Mouse (Mus musculus) liver (tissue): ENCODE results near the gene C1ra.
"Not testable (repeated sequence)": the region's sequence is repeated elsewhere in the genome, so short reads cannot be mapped to it uniquely, and the experiment has no call there.

Source experiments
- DNase-seq: peaks from one replicate; pipeline ENCODE4 v3.0.0-alpha.2; 2020; ENCODE audit warnings: mixed read lengths

The C1ra gene

DNA sequence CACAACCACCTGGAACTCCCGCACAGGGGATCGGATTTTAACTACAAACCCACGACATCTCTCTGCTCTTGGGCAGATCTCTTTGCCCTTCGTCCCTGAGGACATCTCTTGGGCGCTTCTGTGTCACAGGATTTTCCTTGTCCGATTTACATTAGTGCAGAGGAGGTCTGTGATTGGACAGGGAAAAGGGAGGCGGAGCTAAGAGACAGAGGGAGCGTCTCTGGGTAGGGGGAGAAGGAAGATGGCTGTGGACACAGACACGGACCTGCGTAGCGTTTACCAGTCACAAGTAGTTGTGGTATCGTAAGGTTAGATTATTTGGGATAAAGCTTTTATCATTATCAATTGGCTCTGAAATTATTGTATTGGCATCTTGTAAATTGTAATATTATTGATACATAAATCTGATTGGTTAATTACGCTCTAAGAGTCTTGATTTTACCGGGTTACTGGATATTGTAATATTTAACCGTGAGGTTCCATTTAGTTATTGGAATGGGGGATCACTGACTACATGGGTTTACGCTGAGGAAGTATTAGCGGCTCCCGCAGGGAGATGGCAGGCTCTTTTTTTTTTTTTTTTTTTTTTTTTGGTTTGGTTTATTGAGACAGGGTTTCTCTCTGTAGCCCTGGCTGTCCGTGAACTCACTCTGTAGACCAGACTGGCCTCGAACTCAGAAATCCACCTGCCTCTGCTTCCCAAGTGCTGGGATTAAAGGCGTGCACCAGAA, 26.6 kb upstream of the C1ra start:
- DNase-seq: no peak

DNA sequence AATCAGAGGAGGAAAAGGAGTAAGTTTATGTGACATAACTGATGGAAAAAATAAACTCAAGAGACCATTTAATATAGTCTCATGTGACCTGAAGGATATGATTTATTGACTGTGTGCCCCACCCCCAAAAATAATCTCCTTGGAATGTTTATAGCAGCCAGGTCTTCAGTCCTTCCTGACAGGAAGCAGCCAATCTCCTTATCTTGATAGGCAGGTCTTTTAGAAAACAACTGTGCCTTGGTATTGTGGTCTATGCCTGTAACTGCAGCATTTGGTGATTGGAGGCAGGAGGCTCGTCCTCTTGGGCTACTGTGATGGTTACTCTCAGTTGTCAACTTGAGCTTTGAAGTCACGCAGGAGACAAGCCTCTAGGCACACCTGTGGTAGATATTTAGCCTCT, 24.7 kb upstream of the C1ra start:
- DNase-seq: no peak

DNA sequence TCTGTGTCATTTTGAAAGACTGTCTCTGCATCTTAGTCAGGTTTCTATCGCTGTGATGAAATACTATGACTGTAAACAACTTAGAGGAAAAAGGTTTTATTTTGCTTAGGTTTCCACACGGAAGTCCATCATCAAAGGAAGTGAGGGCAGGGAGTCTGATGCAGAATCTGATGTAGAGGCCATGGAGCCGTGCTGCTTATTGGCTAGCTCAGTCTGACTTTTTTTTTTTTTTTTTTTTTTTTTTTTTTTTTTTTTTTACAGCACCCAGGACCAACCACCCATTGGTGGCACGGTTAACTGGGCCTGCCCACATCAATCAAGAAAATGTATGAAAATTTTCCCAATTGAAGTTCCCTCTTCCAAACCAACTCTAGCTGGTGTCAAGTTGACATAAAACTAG, 23.3 kb upstream of the C1ra start:
- no peak for DNase-seq

DNA sequence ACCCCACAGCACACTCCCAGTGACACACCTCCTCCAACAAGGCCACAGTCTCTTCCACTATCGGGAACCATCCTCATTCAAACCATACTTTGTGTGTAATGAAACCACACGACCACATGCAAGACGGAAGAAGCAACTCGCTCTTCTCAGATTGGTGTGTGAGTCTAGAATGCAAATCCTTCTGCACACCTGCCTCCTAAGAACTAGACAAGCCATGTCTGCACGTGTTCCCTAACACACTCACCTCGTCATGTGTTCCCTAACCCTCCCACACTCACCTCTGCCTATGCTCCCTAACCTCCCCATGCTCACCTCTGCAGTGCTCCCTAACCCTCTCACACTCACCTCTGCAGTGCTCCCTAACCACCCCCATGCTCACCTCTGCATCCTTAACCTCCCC, 20.8 kb upstream of the C1ra start:
- DNase-seq: no peak

DNA sequence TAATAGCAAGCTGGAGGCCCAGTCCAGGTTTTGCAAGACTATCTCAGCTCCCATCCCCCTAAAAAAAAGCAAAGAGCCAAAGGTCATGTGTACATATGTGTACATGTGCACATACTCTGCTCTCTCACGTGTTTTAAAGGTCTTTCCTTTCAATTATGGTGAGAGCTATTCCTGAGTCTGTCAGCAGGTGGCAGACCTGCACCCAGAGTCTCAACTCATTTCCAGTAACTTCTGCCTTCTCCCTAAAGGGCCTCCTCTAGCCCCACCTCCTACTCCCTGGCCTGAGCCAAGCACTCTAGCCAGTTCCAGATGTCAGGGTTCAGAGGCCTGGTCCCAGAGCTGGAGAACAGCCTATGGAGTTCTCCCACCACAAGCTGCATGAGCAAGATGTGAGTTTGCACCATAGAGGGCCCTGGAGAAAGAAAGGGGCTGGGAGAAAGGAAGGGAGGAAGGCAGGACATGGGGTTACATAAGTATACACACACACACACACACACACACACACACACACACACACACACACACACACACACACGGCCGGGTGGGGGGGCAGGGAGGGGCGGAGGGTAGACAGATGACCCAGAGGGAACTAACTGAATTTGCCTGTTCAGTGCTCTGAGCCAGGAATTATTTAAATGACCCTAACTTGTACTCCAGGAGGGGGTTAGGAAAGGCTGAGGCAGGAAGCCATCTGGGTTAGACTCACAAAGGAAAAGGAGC, 19.2 kb upstream of the C1ra start, which contains the start of gene C1rl:
Gene C1rl, plus strand, starts transcription at position 272 of the 720 bp plus-strand sequence.
- DNase-seq: peak; percentile 85

DNA sequence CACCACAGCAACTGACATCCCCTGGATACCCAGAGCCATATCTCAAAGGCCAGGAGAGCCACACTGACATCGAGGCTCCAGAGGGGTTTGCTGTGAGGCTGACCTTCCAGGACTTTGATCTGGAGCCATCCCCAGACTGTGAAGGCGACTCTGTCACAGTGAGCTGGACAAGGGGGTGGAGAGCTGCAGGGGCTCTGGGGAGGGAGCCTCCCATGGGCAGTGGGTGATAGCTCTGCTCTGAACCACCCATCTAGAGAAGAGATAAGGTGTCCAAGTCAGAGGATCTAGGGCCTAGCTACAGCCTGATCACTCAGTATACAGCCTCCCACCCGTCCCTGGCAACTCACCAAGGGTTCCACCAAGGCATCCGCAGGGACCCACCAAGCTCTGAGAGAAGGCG, 18.3 kb upstream of the C1ra start:
- DNase-seq: peak; percentile 36

DNA sequence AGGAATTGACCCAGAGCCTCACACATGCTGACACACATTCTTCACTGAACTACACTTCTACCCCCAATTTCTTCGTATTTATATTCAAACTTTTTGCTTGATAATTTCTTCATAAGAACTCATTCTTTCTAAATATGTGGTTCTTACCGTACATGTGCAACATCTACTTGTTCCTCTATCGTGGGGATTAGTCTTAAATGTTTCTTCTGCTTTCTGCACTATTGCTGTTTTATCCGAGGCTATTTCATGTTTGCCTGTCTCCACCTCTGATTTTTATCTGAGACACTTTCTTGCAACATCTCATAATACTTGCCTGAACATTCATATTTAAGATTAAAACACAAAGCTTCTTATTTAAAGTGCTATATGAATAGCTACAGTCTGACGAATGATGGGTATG, 16.2 kb upstream of the C1ra start:
- no peak for DNase-seq

DNA sequence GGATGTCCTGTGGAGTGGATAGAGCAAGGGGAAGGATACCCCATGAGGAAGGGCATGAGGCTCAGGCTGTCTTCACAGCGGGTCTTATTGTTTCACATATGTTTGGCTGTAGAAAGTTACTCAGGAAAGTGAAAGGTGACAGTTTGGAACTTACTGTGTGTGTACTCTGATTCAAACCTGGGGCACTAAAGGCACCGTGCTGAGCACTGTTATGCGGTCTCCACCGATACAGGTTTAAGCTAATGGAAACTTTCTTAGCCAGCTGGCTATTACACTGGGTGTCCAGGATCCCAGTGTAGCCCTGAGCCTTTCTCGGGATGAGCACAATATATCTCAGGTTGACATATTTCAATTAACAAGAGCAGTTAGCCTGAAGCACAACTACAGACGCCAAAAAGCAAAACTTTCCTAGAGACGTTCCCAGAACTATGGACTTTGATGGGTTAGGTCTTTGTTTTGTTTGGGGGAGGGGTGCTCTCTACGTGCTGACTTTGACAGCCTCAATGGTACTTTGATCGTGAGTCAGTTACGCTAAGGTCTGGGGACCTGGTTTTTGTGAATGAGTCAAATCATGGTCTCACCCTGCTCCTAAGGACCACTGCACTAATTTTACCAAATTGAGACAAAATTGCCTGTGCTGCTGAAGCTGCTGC, 12.2 kb upstream of the C1ra start:
- DNase-seq: no peak

DNA sequence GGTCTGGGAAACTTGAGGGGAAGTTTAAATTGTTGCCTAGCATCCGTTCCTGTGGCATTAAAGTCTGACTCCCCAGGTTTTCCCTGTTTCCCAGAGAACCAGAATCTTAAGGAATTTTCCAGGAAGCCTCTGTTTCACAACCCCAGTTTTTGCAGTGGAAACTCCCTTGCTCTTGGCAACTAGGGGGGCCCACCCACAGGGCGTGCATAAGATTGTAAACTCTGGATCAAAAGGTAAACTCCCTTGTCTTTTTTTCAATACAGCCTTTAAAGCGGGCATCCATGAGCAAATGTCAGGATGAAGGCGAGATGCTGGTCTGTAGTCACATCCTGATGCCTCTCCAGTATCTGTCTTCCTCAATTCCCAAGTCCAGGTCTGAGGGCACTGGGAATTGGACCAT, 10.7 kb upstream of the C1ra start:
- DNase-seq: no peak

DNA sequence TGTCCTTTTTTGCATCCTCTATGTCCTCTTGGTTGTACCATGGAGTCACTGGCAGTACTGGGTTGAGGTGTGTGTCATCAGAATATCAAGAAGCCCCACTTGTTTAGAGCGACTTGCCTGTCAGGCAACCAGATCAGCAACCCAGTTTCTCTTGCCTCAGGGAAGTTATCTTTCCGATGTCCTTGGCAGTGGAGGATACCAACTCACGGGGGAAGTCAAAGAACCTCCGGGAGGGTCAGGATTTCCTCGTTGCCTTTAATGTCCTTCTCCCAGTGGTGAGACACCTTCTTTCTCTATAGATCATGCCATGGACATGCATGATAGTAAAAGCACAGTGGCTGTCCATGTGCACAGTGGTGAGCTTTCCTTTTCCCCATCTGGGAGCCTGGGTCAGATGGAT, 10.2 kb upstream of the C1ra start:
- no peak for DNase-seq

DNA sequence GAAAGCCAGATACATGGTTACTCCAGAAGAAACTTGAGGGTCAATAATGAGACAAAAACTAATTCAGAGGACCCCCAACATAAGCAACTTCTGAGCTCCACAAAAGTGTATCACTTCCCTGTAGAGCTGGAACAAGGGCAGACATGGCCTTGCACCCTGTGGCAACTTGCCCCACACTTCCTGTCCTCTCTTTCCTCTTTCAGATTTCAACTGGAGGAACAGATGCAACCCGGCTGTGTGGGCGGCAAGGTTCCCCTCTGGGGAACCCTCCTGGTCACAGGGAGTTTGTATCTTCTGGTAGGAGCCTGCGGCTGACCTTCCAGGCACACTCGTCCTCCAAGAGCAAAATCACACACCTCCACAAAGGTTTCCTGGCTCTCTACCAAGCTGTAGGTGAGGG, 7.2 kb upstream of the C1ra start:
- peak; percentile 26 for DNase-seq

DNA sequence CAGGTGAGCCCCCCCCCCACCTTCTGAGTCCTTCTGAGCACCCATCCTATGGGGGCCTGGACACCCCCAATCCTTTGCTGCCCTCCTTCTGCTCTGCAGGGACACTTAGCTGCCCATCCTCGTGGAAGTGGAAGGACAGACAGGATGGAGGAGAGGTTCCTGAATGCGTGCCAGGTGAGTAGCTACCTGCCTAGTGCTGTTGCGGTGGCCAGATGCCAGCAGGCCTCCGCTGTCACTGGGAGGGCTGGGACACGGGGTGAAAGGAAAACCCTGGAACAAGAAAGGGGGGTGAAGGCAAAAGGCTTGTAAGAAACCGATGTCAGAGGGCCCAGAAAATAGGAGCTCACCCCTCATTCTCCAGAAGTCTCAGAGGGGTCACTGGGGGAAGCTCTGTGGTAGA, 5.2 kb upstream of the C1ra start:
- DNase-seq: no peak

DNA sequence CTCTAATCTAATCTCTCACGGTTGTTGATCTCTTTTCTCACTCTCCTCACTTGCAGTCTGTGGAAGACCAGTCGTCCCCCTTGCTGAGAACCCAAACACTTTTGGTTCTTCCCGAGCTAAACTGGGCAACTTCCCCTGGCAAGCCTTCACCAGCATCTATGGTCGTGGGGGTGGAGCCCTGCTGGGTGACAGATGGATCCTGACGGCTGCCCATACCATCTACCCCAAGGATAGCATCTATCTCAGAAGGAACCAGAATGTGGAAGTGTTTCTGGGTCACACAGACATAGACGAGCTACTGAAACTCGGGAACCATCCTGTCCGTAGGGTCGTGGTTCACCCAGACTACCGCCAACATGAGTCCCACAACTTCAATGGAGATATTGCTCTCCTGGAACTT, 3.9 kb upstream of the C1ra start:
- no peak for DNase-seq

DNA sequence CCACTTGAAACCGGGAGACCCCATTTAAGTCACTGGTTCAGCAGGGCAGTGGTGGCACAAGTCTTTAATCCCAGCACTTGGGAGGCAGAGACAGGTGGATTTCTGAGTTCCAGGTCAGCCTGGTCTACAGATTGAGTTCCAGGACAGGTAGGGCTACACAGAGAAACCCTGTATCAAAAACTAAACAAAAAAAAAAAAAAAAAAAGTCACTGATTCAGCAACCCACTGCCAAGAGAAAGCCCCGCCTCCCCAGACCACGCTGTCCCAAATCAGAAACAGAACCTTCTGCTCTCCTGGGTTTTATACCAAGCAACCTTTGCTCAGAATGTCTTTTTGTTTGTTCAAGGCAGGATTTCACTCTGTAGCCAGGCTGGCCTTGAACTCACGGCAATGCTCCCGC, 3.0 kb upstream of the C1ra start:
- DNase-seq: not testable (repeated sequence)

DNA sequence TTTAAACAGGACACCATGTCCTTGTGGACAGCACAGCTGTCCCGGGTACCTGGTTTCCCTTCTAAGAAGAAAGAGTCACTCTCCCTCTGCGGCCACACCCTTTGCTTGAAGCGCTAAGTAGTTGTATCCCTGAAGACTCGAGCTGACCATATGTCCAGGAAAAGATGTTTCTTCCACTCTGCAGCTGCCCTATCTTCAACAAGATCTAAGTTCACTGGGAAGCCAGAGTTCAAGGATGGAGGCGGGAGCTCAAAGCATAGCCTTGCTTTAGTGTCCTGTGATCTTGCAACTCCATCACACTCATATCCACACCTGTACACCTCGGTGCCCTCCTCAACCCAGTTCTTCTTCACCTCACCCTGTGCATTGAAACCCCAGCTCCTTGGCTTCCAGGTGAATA, 269 bp upstream of the C1ra start:
- no peak for DNase-seq

DNA sequence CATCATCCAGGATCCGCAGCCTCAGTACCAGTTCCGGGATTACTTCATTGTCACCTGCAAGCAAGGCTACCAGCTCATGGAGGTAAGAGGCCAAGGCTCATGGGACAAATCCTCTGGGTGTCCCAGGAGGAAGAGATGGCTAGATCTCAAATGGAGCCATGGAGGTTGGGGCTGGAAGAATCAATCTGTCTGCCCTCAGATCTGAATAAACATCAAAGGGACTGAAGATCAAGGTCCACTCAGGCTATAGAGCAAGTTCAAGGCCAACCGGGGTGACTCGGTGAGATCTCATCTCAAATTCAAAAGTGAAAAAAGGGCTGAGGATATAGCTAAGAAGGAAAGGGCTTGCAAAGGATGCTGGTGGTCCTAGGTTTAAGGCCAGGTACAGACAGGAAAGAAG, 5.5 kb downstream of the C1ra start:
- DNase-seq: not testable (repeated sequence)

DNA sequence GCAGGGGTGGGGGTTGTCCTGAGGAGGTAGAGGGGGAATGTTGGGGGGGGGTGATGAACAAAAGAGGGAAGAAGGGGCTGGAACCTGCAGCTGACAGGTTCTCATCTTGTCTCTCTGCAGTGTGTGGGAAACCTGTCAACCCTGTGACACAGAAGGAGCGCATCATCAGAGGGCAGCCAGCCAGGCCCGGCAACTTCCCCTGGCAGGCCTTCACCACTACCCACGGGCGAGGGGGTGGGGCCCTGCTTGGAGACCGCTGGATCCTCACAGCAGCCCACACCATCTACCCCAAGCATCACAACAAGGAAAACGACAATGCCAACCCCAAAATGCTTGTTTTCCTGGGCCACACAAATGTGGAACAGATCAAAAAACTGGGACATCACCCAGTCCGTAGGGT, 9.9 kb downstream of the C1ra start:
- not testable (repeated sequence) for DNase-seq

DNA sequence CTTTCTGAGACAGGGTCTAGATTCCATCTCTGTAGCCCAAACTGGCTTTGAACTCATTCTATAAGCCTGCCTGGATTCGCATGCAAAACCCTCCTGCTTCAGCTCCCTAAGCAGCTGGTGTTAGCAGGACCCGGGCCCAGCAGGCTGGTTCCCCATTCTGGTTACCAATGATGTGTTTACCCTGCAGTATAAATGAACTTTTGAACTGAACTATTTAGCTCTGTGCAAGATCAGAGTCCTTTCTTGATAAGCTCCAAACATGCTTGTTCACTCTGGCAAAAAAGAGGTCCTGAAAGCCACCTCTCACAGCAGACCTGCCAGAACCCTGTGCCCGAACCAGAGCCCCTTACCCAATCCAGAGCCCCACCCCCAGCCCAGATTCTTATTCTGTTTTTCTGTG, 15.7 kb downstream of the C1ra start:
- peak; percentile 9 for DNase-seq

DNA sequence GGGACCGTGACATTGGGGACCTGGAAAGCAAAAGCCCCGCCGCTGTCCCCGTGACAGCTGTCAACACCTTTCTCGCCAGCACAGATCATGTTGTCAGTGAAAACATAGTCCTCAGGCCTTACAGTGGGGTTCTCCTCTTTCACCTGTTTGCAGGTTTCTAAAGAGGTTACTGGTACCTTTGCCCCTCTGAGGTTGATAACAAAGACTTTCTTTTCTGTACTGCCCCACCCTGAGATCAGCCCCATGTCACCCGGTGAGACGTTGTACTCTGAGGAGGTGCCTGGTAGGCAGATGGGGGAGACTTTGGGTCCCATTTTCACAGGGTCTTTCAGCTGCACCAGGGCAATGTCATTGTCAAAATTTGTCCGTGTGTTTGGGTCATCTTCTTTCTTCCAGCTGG, 18.9 kb downstream of the C1ra start:
- no peak for DNase-seq

DNA sequence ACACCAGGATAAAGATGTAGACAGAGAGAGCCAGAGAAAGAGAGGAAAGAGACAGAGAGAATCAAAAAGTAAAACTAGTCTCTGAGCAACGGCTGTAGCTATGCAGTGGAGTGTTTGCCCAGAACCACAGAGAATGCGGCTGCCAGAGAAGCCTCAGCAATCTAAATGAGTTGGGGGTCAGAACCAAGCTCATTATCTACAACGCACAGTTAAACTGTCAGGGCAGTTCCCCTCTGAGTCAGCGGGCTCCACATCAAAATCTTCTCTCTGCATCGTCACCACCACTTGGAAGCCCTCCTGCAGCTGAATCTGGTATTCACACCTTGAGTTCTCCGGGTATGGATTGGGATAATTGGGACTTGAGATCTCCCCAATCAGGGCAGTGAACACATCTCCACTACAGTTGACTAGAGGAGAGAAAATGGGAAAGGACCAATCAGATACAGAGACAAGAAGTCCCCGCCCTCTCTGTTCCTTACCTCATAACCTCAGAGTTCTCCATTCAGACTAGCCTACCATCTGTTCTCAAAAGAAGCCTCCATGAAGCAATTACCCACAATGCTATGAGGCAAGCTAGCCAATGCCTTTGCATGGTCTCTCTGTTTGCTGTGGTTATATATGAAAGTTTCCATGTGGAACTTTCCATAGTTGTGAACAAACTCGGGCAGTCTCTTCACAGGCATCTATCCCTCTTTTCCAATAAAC, 24.1 kb downstream of the C1ra start:
- DNase-seq: not testable (repeated sequence)

DNA sequence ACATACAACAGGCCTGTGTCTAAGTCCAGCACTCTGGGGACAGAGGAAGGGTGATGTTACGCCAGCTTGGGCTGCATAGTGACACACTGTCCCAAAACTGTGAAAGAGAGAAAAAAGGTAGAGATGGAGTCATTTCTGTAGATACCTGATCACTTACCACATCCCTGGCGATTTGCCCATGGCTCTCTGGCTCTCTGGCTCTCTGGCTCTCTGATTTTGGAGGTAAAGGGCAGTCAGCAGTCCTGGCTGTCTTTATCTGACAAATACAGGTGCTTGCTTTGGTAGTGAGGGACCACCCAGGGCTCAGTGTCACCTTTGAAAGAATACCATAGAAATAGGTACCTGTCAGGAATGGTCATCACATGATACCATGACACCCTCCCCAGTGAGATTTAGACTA, 29.0 kb downstream of the C1ra start:
- not testable (repeated sequence) for DNase-seq

DNA sequence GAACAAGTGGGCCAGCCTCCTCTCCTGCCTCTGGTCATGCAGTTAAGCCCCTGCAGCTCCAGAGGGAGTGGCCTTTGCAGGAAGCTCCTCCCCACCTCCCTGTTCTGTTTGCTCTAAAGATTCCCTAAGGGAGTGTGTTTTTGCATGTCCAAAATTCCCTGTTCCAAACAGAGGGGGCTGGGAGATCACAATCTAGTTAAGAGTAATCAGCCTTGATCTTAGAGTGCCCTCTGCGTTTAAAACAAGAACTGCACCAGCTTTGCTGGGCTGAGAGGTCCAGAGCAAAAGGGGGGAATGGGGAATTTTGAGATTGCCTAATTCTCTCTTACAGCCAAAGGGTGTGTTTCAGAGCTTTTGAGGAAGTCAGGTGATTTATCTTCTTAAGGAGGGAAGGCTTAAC, 30.1 kb downstream of the C1ra start, which contains the start of gene C1s1:
Gene C1s1, minus strand, starts transcription at position 76 of the 400 bp plus-strand sequence.
- peak; percentile 26 for DNase-seq

DNA sequence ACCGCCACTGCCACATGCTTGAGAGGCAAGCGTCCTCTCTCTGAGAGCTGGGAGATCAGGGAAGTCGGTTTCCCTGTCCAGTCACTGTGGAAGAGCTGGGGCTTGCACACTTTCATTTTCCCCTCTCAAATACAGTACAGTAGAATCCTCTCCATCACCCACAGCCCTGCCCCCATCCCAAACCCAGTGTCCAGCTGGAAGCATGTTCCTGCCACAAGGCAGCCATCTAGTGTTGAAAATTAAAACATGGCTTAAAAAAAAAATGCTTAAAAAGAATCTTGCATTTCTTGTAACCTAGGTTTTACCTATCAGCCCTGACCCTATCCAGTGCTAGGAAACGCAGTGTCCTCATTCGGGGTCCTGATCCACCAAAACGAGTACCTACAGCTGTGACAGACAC, 32.3 kb downstream of the C1ra start:
- peak; percentile 22 for DNase-seq
